Mouse (Mus musculus) heart, embryonic 15.5 days (tissue): Measurements from ENCODE around the gene Moxd1. TPM values are rescaled to one million over a fixed set of nuclear protein-coding genes. Genes with fewer than 3 reads are reported as not detected.

ENCODE experiments used
- ATAC-seq: fragments of 200-750 bp; cut with Nextera tagmentation; replicated peaks from 2 replicates; pipeline ENCODE4 v1.8.0; 2017; ENCODE audit warnings: low read depth, moderate TSS enrichment; ENCODE audit not compliant: insufficient number of reproducible peaks, insufficient read depth, low FRiP score
- H3K27ac ChIP-seq: fragments of 300-500 bp; sonication (generic); 2 replicates; pipeline ENCODE4 v1.5.1; 2015; ENCODE audit warnings: mild to moderate bottlenecking, inconsistent platforms
- H3K27me3 ChIP-seq: fragments of 300-500 bp; sonication (generic); 2 replicates; pipeline ENCODE4 v1.6.1; 2015; ENCODE audit warnings: inconsistent platforms
- H3K36me3 ChIP-seq: fragments of 300-500 bp; sonication (generic); 2 replicates; pipeline ENCODE4 v1.6.1; 2015; ENCODE audit warnings: mild to moderate bottlenecking, inconsistent platforms
- H3K4me1 ChIP-seq: fragments of 300-500 bp; sonication (generic); replicated peaks from 2 replicates; pipeline ENCODE4 v1.6.1; 2015; ENCODE audit warnings: inconsistent platforms
- H3K4me2 ChIP-seq: fragments of 300-500 bp; sonication (generic); 2 replicates; pipeline ENCODE4 v1.6.1; 2015; ENCODE audit warnings: inconsistent platforms, mild to moderate bottlenecking, moderate library complexity
- H3K4me3 ChIP-seq: fragments of 300-500 bp; sonication (generic); 2 replicates; pipeline ENCODE4 v1.5.1; 2015; ENCODE audit warnings: mild to moderate bottlenecking, inconsistent platforms
- H3K9ac ChIP-seq: fragments of 300-500 bp; sonication (generic); 2 replicates; pipeline ENCODE4 v1.6.1; 2015; ENCODE audit warnings: mild to moderate bottlenecking, inconsistent platforms
- H3K9me3 ChIP-seq: fragments of 300-500 bp; sonication (generic); replicated peaks from 2 replicates; pipeline ENCODE4 v1.6.1; 2016; ENCODE audit warnings: inconsistent platforms
- WGBS: fragments of 180-500 bp; shearing (Covaris S2); methylation state at CpG from one replicate; pipeline ENCODE4 v1.1.7; 2015; ENCODE audit warnings: mixed read lengths; 5-methylcytosine and 5-hydroxymethylcytosine counted together
- polyA plus RNA-seq: library from polyadenylated mRNA; unstranded; fragments of >200 nt; fragmentation: Nextera tagmentation; extraction: Ambion mirVana; gene quantifications from 2 replicates; pipeline ENCODE4 v1.2.1, GENCODE M21; 2015

Gene Moxd1
- polyA plus RNA-seq: 11.4 and 12.8 TPM in 2 replicates

DNA sequence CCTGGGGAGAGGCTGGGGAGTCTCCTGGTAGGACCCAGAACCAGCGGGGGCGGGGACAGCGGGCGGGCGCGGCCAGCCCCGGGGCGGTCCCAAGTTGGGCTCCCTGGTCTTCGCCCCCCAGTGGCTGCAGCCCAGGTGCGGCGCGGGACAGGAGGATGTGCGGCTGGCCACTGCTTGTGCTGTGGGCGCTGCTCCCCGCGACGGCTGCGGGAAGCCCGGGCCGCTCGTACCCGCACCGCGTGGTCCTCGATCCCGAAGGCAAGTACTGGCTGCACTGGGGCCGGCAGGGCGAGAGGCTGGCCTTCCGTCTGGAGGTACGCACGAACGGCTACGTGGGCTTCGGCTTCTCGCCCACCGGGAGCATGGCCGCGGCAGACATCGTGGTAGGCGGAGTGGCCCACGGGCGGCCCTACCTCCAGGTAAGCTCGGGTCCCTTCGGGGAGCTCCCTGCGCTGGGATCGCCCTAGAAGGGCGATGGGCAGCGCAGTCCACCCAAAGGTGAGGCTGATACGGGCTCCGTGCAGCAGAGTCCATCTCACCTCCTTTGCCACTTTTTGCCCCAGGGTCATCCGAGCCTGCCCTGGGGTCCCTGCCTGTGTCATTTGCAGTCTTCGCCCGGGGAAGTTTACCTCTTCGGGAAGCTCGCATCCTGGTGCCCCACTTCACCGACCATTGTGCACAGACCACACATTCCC, at the start of gene Moxd1:
TSS of gene Moxd1 (plus strand) at position 69 of the 695 bp plus-strand sequence.
- Histone ChIP-seq H3K9ac (peak within 1 kb of the TSS; percentile 36; the same call in 1 of the 2 replicates), H3K36me3 (no peaks in the 10 kb centered on the region), H3K4me1 (peaks cover 11% of the 10 kb centered on the region), H3K9me3 (no peaks in the 10 kb centered on the region), H3K27me3 (peaks cover 42% of the 10 kb centered on the region), H3K4me2 (peak within 1 kb of the TSS; percentile 81), H3K4me3 (peak within 1 kb of the TSS; percentile 47), H3K27ac (no peak within 1 kb of the TSS)
- WGBS: 1% methylated on average over 56 of the region's 56 CpGs
- ATAC-seq: no peak

DNA sequence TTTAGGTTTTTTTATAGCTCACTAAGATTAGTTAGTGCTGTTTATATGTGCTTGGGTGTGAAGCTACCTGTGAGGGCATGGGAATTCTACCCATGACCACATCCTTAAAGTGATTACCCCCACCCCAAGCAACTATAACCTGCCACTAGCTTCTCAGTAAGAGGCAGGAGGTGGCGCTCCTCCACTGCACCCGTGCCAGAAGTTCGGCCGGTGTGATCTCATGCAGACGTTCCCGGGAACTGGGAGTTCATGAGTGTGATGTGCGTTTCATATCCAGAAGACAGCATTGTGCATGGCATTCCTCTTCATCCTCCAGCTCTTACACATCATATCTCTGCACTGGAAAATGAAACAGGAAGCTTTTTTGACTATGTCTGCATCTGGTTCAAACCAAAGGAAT, 32.9 kb upstream of the Moxd1 start:
- no peak overlapping the region for H3K27ac ChIP-seq
- no peaks in the 10 kb centered on the region for H3K4me1 ChIP-seq
- no peak overlapping the region for H3K4me3 ChIP-seq
- no peak for ATAC-seq
- peaks cover 13% of the 10 kb centered on the region; the same call in 1 of the 2 replicates for H3K36me3 ChIP-seq
- H3K27me3 ChIP-seq: no peaks in the 10 kb centered on the region
- no peaks in the 10 kb centered on the region for H3K9me3 ChIP-seq
- no peak overlapping the region for H3K4me2 ChIP-seq
- WGBS: 40% methylated on average over 7 of the region's 7 CpGs
- H3K9ac ChIP-seq: no peak overlapping the region

DNA sequence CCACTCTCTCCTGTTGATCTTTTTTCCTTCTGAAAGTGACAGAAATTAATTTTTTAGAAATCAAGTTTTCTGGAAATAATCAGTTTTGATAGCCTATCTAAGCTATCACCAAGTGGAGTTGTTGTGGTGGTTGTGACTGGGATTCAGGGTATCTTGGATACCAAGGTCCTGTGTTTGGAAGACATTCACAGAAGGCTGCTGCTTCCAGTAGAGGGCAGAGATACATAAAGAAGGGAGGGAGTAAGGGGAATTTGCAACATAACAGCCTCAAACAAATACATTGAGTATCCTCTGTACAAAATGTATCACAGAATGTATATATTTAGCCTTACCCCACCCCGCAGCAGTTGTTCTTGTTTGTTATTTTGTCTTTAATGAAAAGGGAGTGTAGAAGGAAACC, 31.3 kb upstream of the Moxd1 start:
- no peak overlapping the region for H3K27ac ChIP-seq
- no peaks in the 10 kb centered on the region for H3K4me1 ChIP-seq
- H3K4me3 ChIP-seq: no peak overlapping the region
- ATAC-seq: no peak
- no peaks in the 10 kb centered on the region for H3K9me3 ChIP-seq
- H3K36me3 ChIP-seq: peaks cover 2% of the 10 kb centered on the region; the same call in 1 of the 2 replicates
- 52% methylated on average over 1 of the region's 1 CpGs for WGBS
- H3K27me3 ChIP-seq: no peaks in the 10 kb centered on the region
- no peak overlapping the region for H3K4me2 ChIP-seq
- no peak overlapping the region for H3K9ac ChIP-seq

DNA sequence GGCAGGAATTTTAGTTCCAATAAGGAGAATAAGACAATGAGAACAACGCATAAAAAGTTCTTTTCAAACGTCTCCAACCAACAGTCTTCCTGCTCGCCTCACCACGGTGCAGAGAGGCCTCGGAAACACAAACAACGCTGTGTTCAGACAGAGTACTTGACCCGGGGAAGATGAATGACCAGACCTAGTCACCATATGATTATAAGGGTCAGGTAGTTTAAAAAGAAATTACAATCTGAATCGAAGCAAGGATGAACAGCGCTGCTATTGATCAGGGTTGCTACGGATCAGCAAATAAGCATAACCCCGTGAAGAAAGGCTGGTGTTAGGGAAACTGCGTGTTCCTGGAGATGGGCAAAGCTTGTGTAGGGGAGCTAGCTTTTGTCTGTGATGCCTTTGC, 24.0 kb upstream of the Moxd1 start:
- Histone ChIP-seq H3K4me1 (no peaks in the 10 kb centered on the region), H3K9me3 (no peaks in the 10 kb centered on the region), H3K4me3 (no peak overlapping the region), H3K4me2 (no peak overlapping the region), H3K27ac (no peak overlapping the region), H3K36me3 (no peaks in the 10 kb centered on the region), H3K9ac (no peak overlapping the region), H3K27me3 (no peaks in the 10 kb centered on the region)
- ATAC-seq: no peak
- WGBS: 73% methylated on average over 12 of the region's 12 CpGs

DNA sequence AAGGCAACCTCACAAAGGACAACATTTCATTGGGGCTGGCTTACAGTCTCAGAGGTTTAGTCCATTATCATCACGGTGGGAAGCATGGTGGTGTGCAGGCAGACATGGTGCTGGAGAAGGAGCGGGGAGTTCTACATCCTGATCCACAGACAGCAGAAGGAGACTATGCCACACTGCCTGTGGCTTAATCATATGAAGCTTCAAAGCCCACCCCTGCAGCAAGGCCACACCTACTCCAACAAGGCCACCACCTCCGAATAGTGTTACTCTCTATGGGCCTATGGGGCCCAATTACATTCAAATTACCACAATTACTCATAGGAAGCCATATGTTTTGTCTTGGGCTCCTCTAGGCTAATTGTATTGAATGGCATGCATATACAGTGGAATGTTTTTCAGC, 23.2 kb upstream of the Moxd1 start:
- no peak for ATAC-seq
- Histone ChIP-seq H3K4me1 (no peaks in the 10 kb centered on the region), H3K9me3 (no peaks in the 10 kb centered on the region), H3K4me2 (no peak overlapping the region), H3K27ac (no peak overlapping the region), H3K36me3 (no peaks in the 10 kb centered on the region), H3K27me3 (no peaks in the 10 kb centered on the region), H3K9ac (no peak overlapping the region), H3K4me3 (no peak overlapping the region)
- WGBS: 86% methylated on average over 3 of the region's 3 CpGs

DNA sequence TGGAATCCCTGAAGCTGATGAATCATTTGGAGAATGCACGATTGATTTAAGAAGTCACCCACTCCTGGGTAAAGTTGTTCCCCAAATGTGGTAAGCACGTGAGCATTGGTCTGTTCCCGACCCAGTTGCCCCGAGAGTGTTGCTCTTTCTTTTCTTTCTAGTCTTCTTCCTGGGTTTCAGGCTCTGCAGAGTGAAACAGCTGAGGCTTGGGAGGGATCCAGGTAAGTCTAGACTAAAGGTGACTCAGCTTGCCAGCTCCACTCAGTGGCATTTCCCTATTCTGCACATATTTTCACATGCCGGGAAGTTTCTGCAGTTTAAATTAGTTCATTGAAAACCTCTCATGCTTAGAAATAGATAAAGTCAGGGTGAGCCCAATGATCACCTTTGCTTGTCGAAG, 13.2 kb upstream of the Moxd1 start:
- H3K4me3 ChIP-seq: no peak overlapping the region
- H3K27me3 ChIP-seq: no peaks in the 10 kb centered on the region
- no peak overlapping the region for H3K4me2 ChIP-seq
- H3K9me3 ChIP-seq: no peaks in the 10 kb centered on the region
- WGBS: 79% methylated on average over 6 of the region's 6 CpGs
- no peak overlapping the region for H3K9ac ChIP-seq
- no peak for ATAC-seq
- H3K4me1 ChIP-seq: no peaks in the 10 kb centered on the region
- H3K27ac ChIP-seq: no peak overlapping the region
- no peaks in the 10 kb centered on the region for H3K36me3 ChIP-seq

DNA sequence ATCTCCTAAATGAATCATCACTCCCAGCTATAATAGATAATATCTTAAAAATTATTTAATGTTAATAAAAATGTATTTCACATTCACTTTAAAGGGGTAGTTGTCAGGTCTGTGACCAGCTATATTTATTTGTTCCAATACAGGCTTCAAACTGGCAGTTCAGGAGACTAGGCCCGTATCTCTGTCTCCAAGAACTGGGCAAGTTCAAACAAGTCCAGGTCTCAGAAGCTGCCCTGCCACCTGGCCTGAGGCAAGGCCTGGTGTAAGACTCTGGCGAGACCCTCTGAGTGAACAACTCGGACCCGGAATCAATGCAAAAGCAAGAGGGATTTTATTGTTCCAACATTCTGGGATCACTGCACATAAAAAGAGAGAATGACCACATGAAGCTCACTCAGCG, 10.0 kb upstream of the Moxd1 start:
- Histone ChIP-seq H3K27me3 (no peaks in the 10 kb centered on the region), H3K4me1 (peaks cover 5% of the 10 kb centered on the region), H3K27ac (no peak overlapping the region), H3K36me3 (no peaks in the 10 kb centered on the region), H3K9ac (no peak overlapping the region), H3K9me3 (no peaks in the 10 kb centered on the region), H3K4me3 (no peak overlapping the region), H3K4me2 (no peak overlapping the region)
- WGBS: 84% methylated on average over 5 of the region's 5 CpGs
- ATAC-seq: no peak

DNA sequence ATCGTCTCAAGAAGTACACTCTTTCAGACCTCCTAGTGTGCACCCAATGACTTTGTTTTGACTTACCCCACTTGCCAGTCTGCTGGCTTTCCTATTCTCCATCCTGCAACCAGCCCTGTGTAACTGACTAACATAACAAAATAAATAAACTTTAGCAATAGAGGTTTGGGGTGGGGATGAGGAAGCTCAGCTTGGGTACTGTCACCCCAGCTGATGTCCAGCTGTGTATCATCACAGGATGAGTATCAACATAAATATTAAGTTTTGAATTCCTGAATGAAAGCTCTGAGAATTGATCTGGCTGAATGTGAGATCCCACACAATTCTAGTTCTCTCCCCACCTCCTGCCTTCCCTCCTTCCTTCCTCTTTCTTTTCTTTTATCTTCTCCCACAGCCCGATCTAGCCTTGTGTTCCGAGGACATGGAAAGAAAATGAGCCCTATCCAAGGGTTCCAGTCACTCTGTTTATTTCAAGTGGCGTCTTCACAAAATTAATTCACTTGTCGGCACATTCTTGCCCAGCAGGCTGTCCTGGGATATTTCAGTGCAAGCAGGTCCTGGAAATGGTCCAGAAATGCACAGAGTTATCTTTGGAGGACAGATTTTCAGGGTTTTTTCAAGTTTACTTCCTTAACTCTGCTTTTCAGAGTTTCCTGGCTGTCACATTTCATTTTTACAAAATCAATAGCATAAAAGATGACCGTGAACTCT, 5.6 kb upstream of the Moxd1 start:
- no peak for ATAC-seq
- WGBS: 22% methylated on average over 6 of the region's 6 CpGs
- H3K36me3 ChIP-seq: no peaks in the 10 kb centered on the region
- H3K9ac ChIP-seq: no peak overlapping the region
- H3K4me3 ChIP-seq: no peak overlapping the region
- H3K27me3 ChIP-seq: peaks cover 15% of the 10 kb centered on the region
- H3K27ac ChIP-seq: no peak overlapping the region
- H3K9me3 ChIP-seq: no peaks in the 10 kb centered on the region
- no peak overlapping the region for H3K4me2 ChIP-seq
- H3K4me1 ChIP-seq: peaks cover 5% of the 10 kb centered on the region

DNA sequence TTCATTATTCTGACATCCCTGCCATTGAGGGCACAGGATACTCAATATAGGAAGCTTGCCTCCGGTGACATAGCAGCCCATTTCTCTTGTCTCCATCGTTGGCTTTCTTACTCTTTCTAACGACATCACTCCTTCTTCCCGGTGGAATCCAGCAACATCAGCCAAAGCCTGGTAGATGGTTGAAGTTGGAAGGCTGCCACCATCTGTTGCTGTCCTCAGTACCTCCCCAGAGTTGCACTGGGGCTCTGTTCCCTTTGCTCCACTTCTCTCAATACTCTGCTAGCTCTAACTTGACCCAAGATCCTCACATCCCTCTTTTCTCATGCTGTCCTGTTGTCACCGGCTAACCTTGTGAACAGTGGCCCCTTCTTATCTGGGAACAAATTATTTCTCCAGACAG, 2.4 kb upstream of the Moxd1 start:
- H3K4me1 ChIP-seq: peaks cover 16% of the 10 kb centered on the region
- H3K4me3 ChIP-seq: no peak overlapping the region
- no peak overlapping the region for H3K9ac ChIP-seq
- peaks cover 42% of the 10 kb centered on the region for H3K27me3 ChIP-seq
- WGBS: 53% methylated on average over 5 of the region's 5 CpGs
- H3K9me3 ChIP-seq: no peaks in the 10 kb centered on the region
- no peak for ATAC-seq
- H3K36me3 ChIP-seq: no peaks in the 10 kb centered on the region
- H3K4me2 ChIP-seq: no peak overlapping the region
- H3K27ac ChIP-seq: no peak overlapping the region

DNA sequence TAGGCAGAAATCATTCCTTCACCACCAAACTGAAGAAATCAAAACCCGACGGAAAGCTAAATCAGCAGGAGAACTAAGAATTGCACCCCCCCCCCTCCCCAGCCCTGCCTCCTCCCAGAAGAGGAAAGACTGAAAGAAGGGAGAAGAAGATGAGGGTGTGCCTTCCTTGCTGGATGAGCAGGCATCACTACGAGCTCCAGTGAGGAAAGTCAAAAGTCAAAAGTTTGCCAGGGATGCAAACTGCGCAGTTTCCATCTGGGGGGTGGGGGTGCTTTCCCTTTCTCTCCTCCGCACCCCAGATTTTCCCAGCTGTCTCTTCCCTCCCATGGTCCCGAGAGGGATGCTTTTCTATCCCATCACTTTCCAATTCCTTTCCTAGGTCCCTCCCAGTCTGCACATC, 406 bp upstream of the Moxd1 start:
- no peak overlapping the region for H3K27ac ChIP-seq
- peak overlapping the region; percentile 47 for H3K4me3 ChIP-seq
- no peaks in the 10 kb centered on the region for H3K9me3 ChIP-seq
- H3K4me2 ChIP-seq: peak overlapping the region; percentile 81
- no peaks in the 10 kb centered on the region for H3K36me3 ChIP-seq
- H3K9ac ChIP-seq: no peak overlapping the region
- H3K27me3 ChIP-seq: peaks cover 42% of the 10 kb centered on the region
- ATAC-seq: no peak
- 10% methylated on average over 6 of the region's 6 CpGs for WGBS
- peaks cover 12% of the 10 kb centered on the region for H3K4me1 ChIP-seq

DNA sequence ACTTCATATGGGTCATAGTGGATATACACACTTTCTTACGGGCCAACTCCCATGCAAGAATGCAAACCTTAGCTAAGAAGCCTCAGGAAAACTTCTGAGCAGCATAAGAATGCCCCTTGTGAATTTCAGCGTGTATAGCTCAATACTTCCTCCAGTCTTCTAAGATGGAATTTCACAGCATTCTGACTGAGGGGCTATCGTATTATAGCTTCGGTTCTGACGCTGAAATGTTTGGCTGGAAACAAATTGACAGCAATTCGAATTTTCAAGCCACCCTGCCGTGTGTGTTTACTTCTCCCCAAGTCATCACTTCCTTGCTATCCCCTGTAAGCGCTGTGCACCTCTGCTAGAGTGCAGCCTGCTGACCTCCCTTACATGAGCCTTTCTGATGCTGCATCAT, 1.3 kb downstream of the Moxd1 start:
- Histone ChIP-seq H3K27ac (no peak overlapping the region), H3K9ac (no peak overlapping the region), H3K4me2 (no peak overlapping the region; the same call in 1 of the 2 replicates), H3K36me3 (no peaks in the 10 kb centered on the region), H3K27me3 (peaks cover 42% of the 10 kb centered on the region), H3K9me3 (no peaks in the 10 kb centered on the region), H3K4me3 (peak overlapping the region; percentile 47; the same call in 1 of the 2 replicates), H3K4me1 (peaks cover 11% of the 10 kb centered on the region)
- no peak for ATAC-seq
- 31% methylated on average over 8 of the region's 8 CpGs for WGBS
